Mouse (Mus musculus) ES-Bruce4 (cell line): ENCODE results near the gene Hivep3. TPM values are rescaled to one million over a fixed set of nuclear protein-coding genes. Genes with fewer than 3 reads are reported as not detected.

ENCODE experiments used
- H3K27ac ChIP-seq: 2 replicates; pipeline ENCODE4 v1.5.1; 2012; ENCODE audit warnings: low read length, inconsistent platforms; ENCODE audit not compliant: insufficient read depth
- H3K27me3 ChIP-seq: 2 replicates; pipeline ENCODE4 v1.6.1; 2012; ENCODE audit warnings: mild to moderate bottlenecking, low read length, inconsistent platforms; ENCODE audit not compliant: control insufficient read depth, poor library complexity, insufficient read depth, severe bottlenecking
- H3K36me3 ChIP-seq: 2 replicates; pipeline ENCODE4 v1.6.1; 2012; ENCODE audit warnings: inconsistent platforms, mild to moderate bottlenecking, low read length, moderate library complexity; ENCODE audit not compliant: control insufficient read depth, poor library complexity, insufficient read depth, severe bottlenecking
- H3K4me1 ChIP-seq: one replicate; pipeline ENCODE4 v1.8.1; 2011; ENCODE audit warnings: low read length; ENCODE audit not compliant: control insufficient read depth, insufficient read depth
- H3K4me3 ChIP-seq: 2 replicates; pipeline ENCODE4 v1.5.1; 2011; ENCODE audit warnings: low read depth, mild to moderate bottlenecking, low read length
- H3K9ac ChIP-seq: 2 replicates; pipeline ENCODE4 v1.6.1; 2012; ENCODE audit warnings: low read depth, mild to moderate bottlenecking, inconsistent platforms; ENCODE audit not compliant: poor library complexity, severe bottlenecking
- H3K9me3 ChIP-seq: replicated peaks from 2 replicates; pipeline ENCODE4 v1.6.1; 2012; ENCODE audit warnings: mild to moderate bottlenecking, low read length, inconsistent platforms; ENCODE audit not compliant: control insufficient read depth, poor library complexity, insufficient read depth, severe bottlenecking
- CTCF ChIP-seq: IDR thresholded peaks from one replicate; pipeline ENCODE4 v1.8.1; 2011; ENCODE audit warnings: low read depth, low read length
- EP300 ChIP-seq: IDR thresholded peaks from 2 replicates; pipeline ENCODE4 v1.6.1; 2011; ENCODE audit warnings: low read depth, low read length; ENCODE audit not compliant: insufficient read depth
- POLR2A ChIP-seq: IDR thresholded peaks from one replicate; pipeline ENCODE4 v1.8.1; 2011; ENCODE audit warnings: low read length; ENCODE audit not compliant: insufficient read depth
- polyA plus RNA-seq: library from polyadenylated mRNA; stranded (reverse); fragments of >200 nt; gene quantifications from 2 replicates; pipeline ENCODE4 v1.2.4, GENCODE M21; 2011; ENCODE audit warnings: low read depth; ENCODE audit not compliant: missing spikeins, insufficient read depth, insufficient read length

Gene Hivep3
- polyA plus RNA-seq, 1 experiment = 0.79 TPM

DNA sequence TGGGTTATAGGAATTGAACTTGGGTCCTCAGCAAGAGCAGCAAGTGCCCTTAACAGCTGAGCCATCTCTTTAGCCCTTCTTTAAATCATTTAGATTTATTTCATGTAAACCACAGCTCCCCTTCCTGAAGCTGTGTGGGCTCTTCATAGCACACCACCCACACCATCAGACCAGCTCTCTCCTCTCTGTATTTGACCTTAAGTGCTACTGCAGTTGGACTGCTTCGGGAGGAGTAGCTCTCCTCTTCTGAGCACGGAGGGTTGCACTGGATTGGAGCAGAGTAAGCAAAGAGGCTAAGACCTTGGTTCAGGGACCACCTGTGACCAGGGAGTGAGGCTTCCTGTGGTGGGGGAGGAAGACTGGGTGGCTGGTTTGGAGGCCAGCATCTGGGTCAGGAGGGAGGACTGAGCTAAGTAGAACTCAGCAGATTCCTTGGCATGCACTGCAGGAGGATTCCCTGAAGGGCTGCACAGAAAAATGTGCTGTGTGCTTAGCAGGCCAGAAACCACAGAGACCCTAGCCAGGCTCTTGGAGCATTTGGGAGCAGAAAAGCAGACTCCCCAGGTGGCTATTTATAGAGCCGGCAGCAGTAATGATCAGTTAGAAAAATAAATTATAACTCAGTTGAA lies 132.4 kb downstream of the Hivep3 start:
- Histone ChIP-seq H3K9ac (no peak overlapping the region), H3K27me3 (no peaks in the 10 kb centered on the region), H3K4me3 (no peak overlapping the region), H3K9me3 (no peaks in the 10 kb centered on the region), H3K4me1 (no peaks in the 10 kb centered on the region), H3K36me3 (no peaks in the 10 kb centered on the region), H3K27ac (no peak overlapping the region)
- TF ChIP-seq EP300 (no peak), POLR2A (no peak), CTCF (no peak)

DNA sequence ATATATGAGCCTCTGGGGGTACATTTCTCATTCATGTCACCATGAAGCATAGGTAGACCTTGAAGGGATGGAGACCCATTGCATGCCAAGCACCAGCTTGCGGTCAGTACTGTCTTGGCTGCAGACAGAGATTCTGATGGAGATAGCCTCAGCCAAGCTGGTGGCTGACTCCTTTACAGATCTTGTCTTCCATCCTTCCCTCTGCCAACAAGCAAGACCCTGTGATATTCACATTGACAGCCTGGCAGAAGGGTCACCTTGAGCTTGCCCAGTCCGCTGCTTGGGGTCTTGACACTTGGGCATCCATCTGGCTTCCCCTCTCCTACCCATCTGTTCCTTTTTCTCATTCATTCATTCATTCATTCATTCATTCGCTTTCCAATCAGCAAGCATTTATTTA lies 133.5 kb downstream of the Hivep3 start:
- Histone ChIP-seq H3K27me3 (no peaks in the 10 kb centered on the region), H3K4me1 (no peaks in the 10 kb centered on the region), H3K9ac (no peak overlapping the region), H3K4me3 (no peak overlapping the region), H3K9me3 (no peaks in the 10 kb centered on the region), H3K27ac (no peak overlapping the region), H3K36me3 (no peaks in the 10 kb centered on the region)
- TF ChIP-seq EP300 (no peak), POLR2A (no peak)

GRCm38 (mm10) chr4:119870411-119870810 lies 136.8 kb downstream of the Hivep3 start:
- Histone ChIP-seq H3K27ac (no peak overlapping the region), H3K9me3 (no peaks in the 10 kb centered on the region), H3K4me1 (no peaks in the 10 kb centered on the region), H3K36me3 (no peaks in the 10 kb centered on the region), H3K4me3 (no peak overlapping the region), H3K9ac (no peak overlapping the region), H3K27me3 (no peaks in the 10 kb centered on the region)
- TF ChIP-seq EP300 (no peak), CTCF (no peak), POLR2A (no peak)

DNA sequence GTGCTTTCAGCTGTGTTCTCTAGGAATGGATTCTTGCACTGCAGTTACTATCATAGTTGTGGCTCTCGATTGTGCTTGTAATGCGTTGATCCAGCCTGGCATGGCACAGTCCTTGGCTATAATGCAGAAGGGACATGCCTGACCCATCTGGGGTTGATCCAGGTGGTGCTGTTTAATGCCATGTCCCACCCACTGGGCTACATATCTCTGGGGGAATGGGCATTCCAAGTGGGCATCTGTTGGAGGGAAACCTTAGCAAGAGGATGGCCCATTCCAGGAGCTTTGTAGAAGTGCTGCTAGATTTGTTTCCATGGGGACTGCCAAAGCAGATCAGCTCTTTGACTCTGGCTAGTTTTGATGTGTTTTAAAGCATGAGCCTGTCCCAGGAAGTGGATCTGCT lies 137.9 kb downstream of the Hivep3 start:
- H3K27me3 ChIP-seq = no peaks in the 10 kb centered on the region
- H3K4me3 ChIP-seq = no peak overlapping the region
- no peaks in the 10 kb centered on the region for H3K4me1 ChIP-seq
- H3K9me3 ChIP-seq = no peaks in the 10 kb centered on the region
- H3K27ac ChIP-seq = no peak overlapping the region
- TF ChIP-seq POLR2A (no peak), CTCF (no peak), EP300 (no peak)
- no peaks in the 10 kb centered on the region for H3K36me3 ChIP-seq
- no peak overlapping the region for H3K9ac ChIP-seq

- Histone ChIP-seq H3K4me1 (no peaks in the 10 kb centered on the region), H3K27me3 (no peaks in the 10 kb centered on the region), H3K9me3 (no peaks in the 10 kb centered on the region), H3K27ac (no peak overlapping the region), H3K36me3 (no peaks in the 10 kb centered on the region), H3K4me3 (no peak overlapping the region), H3K9ac (no peak overlapping the region)
- no peak for TF ChIP-seq CTCF
- no peak for TF ChIP-seq EP300
- no peak for TF ChIP-seq POLR2A
Observed at GRCm38 (mm10) chr4:119871861-119872582, 138.4 kb downstream of the Hivep3 start.

DNA sequence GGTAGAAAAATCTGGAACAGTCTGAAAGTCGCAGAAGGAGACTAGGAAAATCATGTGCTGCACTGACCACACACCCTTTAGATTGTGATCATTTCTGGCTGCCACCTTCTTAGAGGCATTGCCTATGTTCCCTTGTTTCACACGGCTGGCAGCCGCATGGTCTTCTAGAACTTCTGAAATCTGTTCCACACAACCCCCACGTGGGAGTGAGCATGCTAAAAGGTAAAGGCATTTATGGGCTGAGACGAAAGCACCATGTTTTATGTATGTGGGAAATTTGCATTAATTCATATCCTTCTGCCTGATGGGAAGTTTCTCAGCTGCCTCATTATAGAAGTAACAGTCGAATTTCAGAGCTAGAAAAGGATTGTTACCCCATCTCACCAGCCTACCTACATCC lies 140.4 kb downstream of the Hivep3 start:
- Histone ChIP-seq H3K9ac (no peak overlapping the region), H3K27ac (no peak overlapping the region), H3K4me3 (no peak overlapping the region), H3K36me3 (no peaks in the 10 kb centered on the region), H3K9me3 (no peaks in the 10 kb centered on the region), H3K4me1 (no peaks in the 10 kb centered on the region), H3K27me3 (no peaks in the 10 kb centered on the region)
- TF ChIP-seq POLR2A (no peak), EP300 (no peak), CTCF (no peak)
